Mouse (Mus musculus): ENCODE measurements at regions not wholly inside any gene's neighbourhood (a gene's known extent, or its start where the extent isn't known, plus 50 kb on each side); places are given as distances from the start of the nearest gene placed in this dataset.

- no peak for DNase-seq (ENCODE audit: low spot score in 2 of 2)
Measured at GRCm38 (mm10) chr5:119335979-119336378, 334.5 kb upstream of the Tbx3 start.

- DNase-seq (ENCODE audit: low spot score in 2 of 2): no peak
Measured at GRCm38 (mm10) chr5:119337739-119338138, 332.7 kb upstream of the Tbx3 start.

GRCm38 (mm10) chr5:119338711-119339110 is 331.8 kb upstream of the Tbx3 start:
- DNase-seq (ENCODE audit: low spot score in 2 of 2): no peak

- DNase-seq (ENCODE audit: low spot score in 2 of 2): no peak
Measured at GRCm38 (mm10) chr5:119348303-119348702, 322.2 kb upstream of the Tbx3 start.

- no peak for DNase-seq (ENCODE audit: low spot score in 2 of 2)
Measured at GRCm38 (mm10) chr5:119349395-119349794, 321.1 kb upstream of the Tbx3 start.

GRCm38 (mm10) chr5:119350325-119350915 is 320.0 kb upstream of the Tbx3 start:
- no peak for DNase-seq (ENCODE audit: low spot score in 2 of 2)

- no peak for DNase-seq (ENCODE audit: low spot score in 2 of 2)
Measured at GRCm38 (mm10) chr5:119355471-119355870, 315.0 kb upstream of the Tbx3 start.

GRCm38 (mm10) chr5:119356051-119356450 is 314.4 kb upstream of the Tbx3 start:
- no peak for DNase-seq (ENCODE audit: low spot score in 2 of 2)

- DNase-seq (ENCODE audit: low spot score in 2 of 2): no peak
Measured at GRCm38 (mm10) chr5:119359709-119360108, 310.8 kb upstream of the Tbx3 start.

GRCm38 (mm10) chr5:119360351-119360750 is 310.1 kb upstream of the Tbx3 start:
- DNase-seq (ENCODE audit: low spot score in 2 of 2): no peak

GRCm38 (mm10) chr5:119361406-119362044 is 308.9 kb upstream of the Tbx3 start:
- DNase-seq (ENCODE audit: low spot score in 2 of 2): no peak

GRCm38 (mm10) chr5:119362452-119362851 is 308.0 kb upstream of the Tbx3 start:
- no peak for DNase-seq (ENCODE audit: low spot score in 2 of 2)

GRCm38 (mm10) chr5:119364250-119364649 is 306.2 kb upstream of the Tbx3 start:
- no peak for DNase-seq (ENCODE audit: low spot score in 2 of 2)

- no peak for DNase-seq (ENCODE audit: low spot score in 2 of 2)
Measured at GRCm38 (mm10) chr5:119365157-119365556, 305.3 kb upstream of the Tbx3 start.

- DNase-seq (ENCODE audit: low spot score in 2 of 2): no peak
Measured at GRCm38 (mm10) chr5:119366296-119366695, 304.2 kb upstream of the Tbx3 start.

- DNase-seq (ENCODE audit: low spot score in 2 of 2): no peak
Measured at GRCm38 (mm10) chr5:119370481-119370880, 300.0 kb upstream of the Tbx3 start.

- no peak for DNase-seq (ENCODE audit: low spot score in 2 of 2)
Measured at GRCm38 (mm10) chr5:119370931-119371330, 299.5 kb upstream of the Tbx3 start.

- DNase-seq (ENCODE audit: low spot score in 2 of 2): no peak
Measured at GRCm38 (mm10) chr5:119373774-119374700, 296.4 kb upstream of the Tbx3 start.

GRCm38 (mm10) chr5:119374861-119375260 is 295.6 kb upstream of the Tbx3 start:
- DNase-seq (ENCODE audit: low spot score in 2 of 2): no peak

GRCm38 (mm10) chr5:119378261-119378660 is 292.2 kb upstream of the Tbx3 start:
- no peak for DNase-seq (ENCODE audit: low spot score in 2 of 2)

GRCm38 (mm10) chr5:119379915-119380432 is 290.5 kb upstream of the Tbx3 start:
- DNase-seq (ENCODE audit: low spot score in 2 of 2): no peak

- no peak for DNase-seq (ENCODE audit: low spot score in 2 of 2)
Measured at GRCm38 (mm10) chr5:119381495-119381894, 289.0 kb upstream of the Tbx3 start.

Data from adrenal gland, postnatal 4 days (tissue).